Mouse (Mus musculus): Measurements from ENCODE around the gene Dock10. TPM values are rescaled to one million over a fixed set of nuclear protein-coding genes. Genes with fewer than 3 reads are reported as not detected.
A peak's percentile ranks its signal among the peaks of the same experiment; 100 is the strongest.

Dock10 gene
- polyA plus RNA-seq, 1 experiment from 2014 or later, result 5.5 TPM

DNA sequence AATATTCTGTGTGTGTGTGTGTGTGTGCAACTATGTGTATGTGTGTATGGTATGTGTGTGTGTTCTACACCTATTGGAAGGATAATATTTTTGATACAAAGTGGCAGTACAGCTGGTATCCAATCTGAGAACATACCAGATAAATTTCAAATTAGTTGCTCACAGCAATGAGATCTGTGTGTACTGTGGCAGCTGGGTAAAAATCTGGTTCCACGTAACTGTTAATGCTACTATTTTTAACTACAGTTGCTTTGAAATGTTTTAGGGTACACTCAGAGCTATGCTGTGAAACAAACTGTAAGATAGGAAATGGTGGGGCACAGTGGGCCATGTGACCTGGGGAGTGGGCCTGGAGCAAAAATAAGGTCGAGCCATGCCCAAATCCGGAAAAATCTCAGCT is 176.1 kb downstream of the Dock10 start:
- Histone ChIP-seq H3K27me3 (ENCODE audit: control insufficient read depth, insufficient read depth, low read length) (no peaks in the 10 kb centered on the region), H3K36me3 (replicated peaks; ENCODE audit: control insufficient read depth, insufficient read depth, low read depth, low read length) (no peaks in the 10 kb centered on the region), H3K4me2 (ENCODE audit: low read depth, low read length) (no peak overlapping the region), H3K4me3 (ENCODE audit: low read depth, low read length) (no peak overlapping the region), H3K9ac (replicated peaks; ENCODE audit: low read length) (no peak overlapping the region), H3K27ac (replicated peaks; ENCODE audit: low read depth, low read length) (no peak overlapping the region), H3K9me3 (replicated peaks; ENCODE audit: control insufficient read depth, low read length) (no peaks in the 10 kb centered on the region), H3K4me1 (ENCODE audit: control insufficient read depth, insufficient read depth, low read length) (no peaks in the 10 kb centered on the region)
- ATAC-seq (replicated peaks; ENCODE audit: insufficient number of reproducible peaks, low FRiP score, low TSS enrichment, low read depth) (no peak), DNase-seq (ENCODE audit: low spot score) (no peak)
- 92% methylated on average over 3 of the region's 3 CpGs for WGBS

DNA sequence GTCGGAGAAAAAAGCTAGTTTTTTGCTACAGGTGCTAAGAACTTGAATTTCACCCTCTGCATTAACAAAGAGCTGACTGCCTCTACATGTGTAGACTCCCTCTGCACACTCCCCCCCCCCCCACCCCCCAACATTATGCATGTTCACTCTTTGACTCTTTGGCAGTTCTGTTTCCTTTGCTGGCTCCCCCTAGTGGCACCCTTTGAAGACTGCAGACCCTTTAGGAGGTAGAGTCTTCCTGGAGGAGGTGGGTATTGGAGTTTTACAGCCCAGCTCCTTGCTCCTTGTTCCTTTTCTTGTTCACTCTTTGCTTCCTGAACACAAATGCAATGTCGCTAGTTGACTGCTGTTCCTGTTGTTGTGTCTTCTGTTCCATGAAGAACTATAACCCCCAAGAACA is 181.4 kb downstream of the Dock10 start:
- H3K9me3 ChIP-seq (replicated peaks; ENCODE audit: control insufficient read depth, low read length), result no peaks in the 10 kb centered on the region
- 74% methylated on average over 2 of the region's 2 CpGs for WGBS
- no peak for ATAC-seq (replicated peaks; ENCODE audit: insufficient number of reproducible peaks, low FRiP score, low TSS enrichment, low read depth)
- H3K4me3 ChIP-seq (ENCODE audit: low read depth, low read length), result no peak overlapping the region
- no peak overlapping the region for H3K9ac ChIP-seq (replicated peaks; ENCODE audit: low read length)
- no peak overlapping the region for H3K27ac ChIP-seq (replicated peaks; ENCODE audit: low read depth, low read length)
- no peaks in the 10 kb centered on the region for H3K27me3 ChIP-seq (ENCODE audit: control insufficient read depth, insufficient read depth, low read length)
- peak; percentile 34 for DNase-seq (ENCODE audit: low spot score)
- H3K36me3 ChIP-seq (replicated peaks; ENCODE audit: control insufficient read depth, insufficient read depth, low read depth, low read length), result no peaks in the 10 kb centered on the region
- no peaks in the 10 kb centered on the region for H3K4me1 ChIP-seq (ENCODE audit: control insufficient read depth, insufficient read depth, low read length)
- H3K4me2 ChIP-seq (ENCODE audit: low read depth, low read length), result no peak overlapping the region

DNA sequence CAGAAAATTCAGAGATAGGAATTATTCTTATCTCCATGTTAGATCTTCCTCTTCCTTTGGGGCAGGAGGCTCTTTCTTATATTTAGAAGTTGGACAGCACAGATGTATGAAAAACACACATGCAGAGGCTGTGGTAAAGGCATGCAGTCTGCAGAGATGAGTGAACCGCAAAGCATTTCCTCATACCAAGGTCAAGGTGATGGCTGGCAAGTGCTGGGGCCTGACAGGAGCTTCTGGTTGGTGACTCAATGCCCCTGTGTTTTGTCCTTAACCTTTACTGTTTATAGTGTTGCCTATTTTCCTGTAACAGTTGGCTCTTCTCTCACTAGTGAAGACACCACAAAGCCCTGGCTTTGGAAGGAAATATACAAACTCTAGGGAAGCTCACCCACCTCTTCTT is 201.9 kb downstream of the Dock10 start:
- Histone ChIP-seq H3K4me1 (ENCODE audit: control insufficient read depth, insufficient read depth, low read length) (no peaks in the 10 kb centered on the region), H3K27ac (replicated peaks; ENCODE audit: low read depth, low read length) (no peak overlapping the region), H3K9me3 (replicated peaks; ENCODE audit: control insufficient read depth, low read length) (no peaks in the 10 kb centered on the region), H3K4me3 (ENCODE audit: low read depth, low read length) (no peak overlapping the region), H3K27me3 (ENCODE audit: control insufficient read depth, insufficient read depth, low read length) (no peaks in the 10 kb centered on the region), H3K4me2 (ENCODE audit: low read depth, low read length) (no peak overlapping the region), H3K36me3 (replicated peaks; ENCODE audit: control insufficient read depth, insufficient read depth, low read depth, low read length) (no peaks in the 10 kb centered on the region), H3K9ac (replicated peaks; ENCODE audit: low read length) (no peak overlapping the region)
- 91% methylated on average over 1 of the region's 1 CpGs for WGBS
- ATAC-seq (replicated peaks; ENCODE audit: insufficient number of reproducible peaks, low FRiP score, low TSS enrichment, low read depth) (no peak), DNase-seq (ENCODE audit: low spot score) (no peak)

DNA sequence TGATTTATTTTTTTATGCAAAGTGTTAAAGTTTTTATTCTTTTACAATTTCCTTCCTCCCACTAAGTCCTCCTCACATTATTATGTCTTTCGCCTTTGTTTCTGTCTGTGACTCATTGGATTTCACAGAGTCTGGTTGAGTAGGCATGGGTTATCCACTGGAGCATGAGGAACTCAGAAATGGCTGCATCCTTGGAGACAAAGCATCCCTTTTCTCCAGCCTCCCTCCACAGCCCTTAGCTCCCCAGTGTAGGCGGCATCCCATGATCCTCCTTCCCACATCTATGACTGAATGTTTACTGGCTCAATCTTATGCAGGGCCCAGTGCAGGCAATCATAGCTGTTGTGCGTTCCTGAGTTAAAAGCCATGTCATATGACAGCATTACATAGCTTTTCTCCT is 216.8 kb downstream of the Dock10 start:
- ATAC-seq (replicated peaks; ENCODE audit: insufficient number of reproducible peaks, low FRiP score, low TSS enrichment, low read depth), result no peak
- 91% methylated on average over 3 of the region's 3 CpGs for WGBS
- Histone ChIP-seq H3K9ac (replicated peaks; ENCODE audit: low read length) (no peak overlapping the region), H3K27ac (replicated peaks; ENCODE audit: low read depth, low read length) (no peak overlapping the region), H3K4me3 (ENCODE audit: low read depth, low read length) (no peak overlapping the region), H3K27me3 (ENCODE audit: control insufficient read depth, insufficient read depth, low read length) (no peaks in the 10 kb centered on the region), H3K9me3 (replicated peaks; ENCODE audit: control insufficient read depth, low read length) (no peaks in the 10 kb centered on the region), H3K4me2 (ENCODE audit: low read depth, low read length) (no peak overlapping the region), H3K36me3 (replicated peaks; ENCODE audit: control insufficient read depth, insufficient read depth, low read depth, low read length) (no peaks in the 10 kb centered on the region), H3K4me1 (ENCODE audit: control insufficient read depth, insufficient read depth, low read length) (no peaks in the 10 kb centered on the region)
- no peak for DNase-seq (ENCODE audit: low spot score)

DNA sequence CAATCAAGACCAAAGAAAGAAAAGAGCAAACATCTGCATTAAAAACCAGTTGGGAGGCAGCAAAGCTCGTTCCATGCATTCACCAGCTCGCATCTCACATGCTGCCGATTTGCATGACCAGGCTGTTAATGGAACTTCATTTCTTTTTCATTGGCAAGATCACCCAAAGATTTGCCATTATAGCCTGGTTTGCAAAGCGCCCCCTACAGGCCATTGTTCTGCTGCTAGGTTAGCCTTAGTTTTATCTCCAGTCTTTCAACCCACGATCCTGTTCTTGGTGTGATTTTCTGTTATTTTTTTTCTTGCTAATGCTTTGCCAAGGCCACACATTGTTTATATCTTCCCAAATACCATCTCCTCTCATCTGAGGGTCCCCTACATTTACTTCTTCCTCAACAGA is 236.1 kb downstream of the Dock10 start:
- Histone ChIP-seq H3K9me3 (replicated peaks; ENCODE audit: control insufficient read depth, low read length) (no peaks in the 10 kb centered on the region), H3K4me3 (ENCODE audit: low read depth, low read length) (no peak overlapping the region), H3K4me1 (ENCODE audit: control insufficient read depth, insufficient read depth, low read length) (no peaks in the 10 kb centered on the region), H3K27me3 (ENCODE audit: control insufficient read depth, insufficient read depth, low read length) (no peaks in the 10 kb centered on the region), H3K9ac (replicated peaks; ENCODE audit: low read length) (no peak overlapping the region), H3K27ac (replicated peaks; ENCODE audit: low read depth, low read length) (no peak overlapping the region), H3K4me2 (ENCODE audit: low read depth, low read length) (no peak overlapping the region), H3K36me3 (replicated peaks; ENCODE audit: control insufficient read depth, insufficient read depth, low read depth, low read length) (no peaks in the 10 kb centered on the region)
- no peak for ATAC-seq (replicated peaks; ENCODE audit: insufficient number of reproducible peaks, low FRiP score, low TSS enrichment, low read depth)
- WGBS, result 65% methylated on average over 5 of the region's 5 CpGs
- no peak for DNase-seq (ENCODE audit: low spot score)

DNA sequence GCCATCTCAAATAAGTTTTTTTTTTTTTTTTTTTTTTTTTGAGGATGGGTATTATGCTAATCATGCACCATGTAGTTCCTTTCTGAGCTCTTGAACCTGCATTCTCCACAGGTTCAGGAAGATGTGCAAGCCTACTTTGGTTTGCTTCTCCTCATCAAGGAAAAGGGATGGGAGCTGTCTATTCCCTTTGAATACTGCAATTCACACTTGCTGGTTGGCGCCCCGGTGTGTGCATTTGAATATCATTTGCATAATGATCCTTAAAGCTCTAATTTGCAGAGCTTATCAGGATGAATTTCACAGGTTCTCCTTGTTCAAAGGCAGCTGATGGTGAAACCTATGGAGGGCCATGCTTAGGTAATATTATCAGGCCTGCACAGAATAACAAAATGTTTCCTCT is 237.9 kb downstream of the Dock10 start:
- H3K4me1 ChIP-seq (ENCODE audit: control insufficient read depth, insufficient read depth, low read length), result no peaks in the 10 kb centered on the region
- DNase-seq (ENCODE audit: low spot score), result no peak
- no peaks in the 10 kb centered on the region for H3K36me3 ChIP-seq (replicated peaks; ENCODE audit: control insufficient read depth, insufficient read depth, low read depth, low read length)
- H3K27me3 ChIP-seq (ENCODE audit: control insufficient read depth, insufficient read depth, low read length), result no peaks in the 10 kb centered on the region
- H3K27ac ChIP-seq (replicated peaks; ENCODE audit: low read depth, low read length), result no peak overlapping the region
- WGBS, result 36% methylated on average over 2 of the region's 2 CpGs
- no peak overlapping the region for H3K4me2 ChIP-seq (ENCODE audit: low read depth, low read length)
- H3K9ac ChIP-seq (replicated peaks; ENCODE audit: low read length), result no peak overlapping the region
- no peaks in the 10 kb centered on the region for H3K9me3 ChIP-seq (replicated peaks; ENCODE audit: control insufficient read depth, low read length)
- no peak overlapping the region for H3K4me3 ChIP-seq (ENCODE audit: low read depth, low read length)
- no peak for ATAC-seq (replicated peaks; ENCODE audit: insufficient number of reproducible peaks, low FRiP score, low TSS enrichment, low read depth)

DNA sequence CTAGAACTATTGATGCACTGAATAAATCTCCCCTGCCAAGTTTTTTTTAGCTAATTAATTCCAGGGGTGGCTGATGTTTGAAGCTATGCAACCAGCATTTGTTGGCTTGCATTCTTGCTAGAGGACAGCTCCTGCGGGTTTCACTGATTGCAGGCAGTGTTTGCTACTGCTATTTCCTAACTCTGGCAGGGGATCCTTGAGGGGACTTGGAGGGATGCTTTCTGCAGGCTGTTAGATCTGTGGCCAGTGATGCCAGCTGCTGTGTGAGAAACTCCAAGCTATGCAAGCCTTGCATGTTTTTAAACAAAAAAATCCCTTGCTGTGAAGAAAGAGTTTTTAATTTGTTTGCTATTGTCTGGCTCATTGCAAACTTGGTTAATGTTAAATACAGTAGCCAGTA is 238.4 kb downstream of the Dock10 start:
- no peak overlapping the region for H3K4me3 ChIP-seq (ENCODE audit: low read depth, low read length)
- H3K9ac ChIP-seq (replicated peaks; ENCODE audit: low read length), result no peak overlapping the region
- no peaks in the 10 kb centered on the region for H3K36me3 ChIP-seq (replicated peaks; ENCODE audit: control insufficient read depth, insufficient read depth, low read depth, low read length)
- WGBS, result 6% methylated on average over 1 of the region's 1 CpGs
- no peak overlapping the region for H3K27ac ChIP-seq (replicated peaks; ENCODE audit: low read depth, low read length)
- no peaks in the 10 kb centered on the region for H3K27me3 ChIP-seq (ENCODE audit: control insufficient read depth, insufficient read depth, low read length)
- DNase-seq (ENCODE audit: low spot score), result peak; percentile 9
- ATAC-seq (replicated peaks; ENCODE audit: insufficient number of reproducible peaks, low FRiP score, low TSS enrichment, low read depth), result no peak
- H3K9me3 ChIP-seq (replicated peaks; ENCODE audit: control insufficient read depth, low read length), result no peaks in the 10 kb centered on the region
- H3K4me2 ChIP-seq (ENCODE audit: low read depth, low read length), result no peak overlapping the region
- H3K4me1 ChIP-seq (ENCODE audit: control insufficient read depth, insufficient read depth, low read length), result no peaks in the 10 kb centered on the region

DNA sequence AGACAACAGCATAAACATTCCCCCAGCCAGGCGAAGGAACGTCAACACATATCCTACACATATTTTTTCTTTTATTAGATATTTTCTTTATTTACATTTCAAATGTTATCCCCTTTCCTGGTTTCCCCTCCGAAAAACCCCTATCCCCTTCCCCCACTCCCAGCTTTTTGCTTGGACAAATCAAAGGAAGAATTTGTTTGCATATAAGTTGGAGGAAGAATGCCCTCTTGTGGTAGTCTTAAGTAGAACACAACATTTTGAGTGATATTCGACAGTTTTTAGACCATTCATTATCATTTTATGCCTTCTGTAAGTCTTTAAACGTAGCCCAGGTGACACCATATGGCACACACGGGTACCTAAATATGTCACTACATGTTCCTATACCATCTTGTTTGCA is 242.5 kb downstream of the Dock10 start:
- no peaks in the 10 kb centered on the region for H3K36me3 ChIP-seq (replicated peaks; ENCODE audit: control insufficient read depth, insufficient read depth, low read depth, low read length)
- no peaks in the 10 kb centered on the region for H3K9me3 ChIP-seq (replicated peaks; ENCODE audit: control insufficient read depth, low read length)
- no peak overlapping the region for H3K27ac ChIP-seq (replicated peaks; ENCODE audit: low read depth, low read length)
- ATAC-seq (replicated peaks; ENCODE audit: insufficient number of reproducible peaks, low FRiP score, low TSS enrichment, low read depth) (no peak), DNase-seq (ENCODE audit: low spot score) (peak; percentile 65)
- WGBS, result 42% methylated on average over 6 of the region's 6 CpGs
- H3K4me1 ChIP-seq (ENCODE audit: control insufficient read depth, insufficient read depth, low read length), result no peaks in the 10 kb centered on the region
- H3K4me3 ChIP-seq (ENCODE audit: low read depth, low read length), result no peak overlapping the region
- H3K4me2 ChIP-seq (ENCODE audit: low read depth, low read length), result no peak overlapping the region
- no peaks in the 10 kb centered on the region for H3K27me3 ChIP-seq (ENCODE audit: control insufficient read depth, insufficient read depth, low read length)
- no peak overlapping the region for H3K9ac ChIP-seq (replicated peaks; ENCODE audit: low read length)
